Mouse (Mus musculus) ES-E14 (cell line): ENCODE measurements around the gene Itpk1.

Experiments
- CHD2 ChIP-seq: IDR thresholded peaks from 2 replicates; pipeline ENCODE4 v1.6.1; 2014; ENCODE audit warnings: mild to moderate bottlenecking, low read depth, low read length, inconsistent platforms
- HCFC1 ChIP-seq: IDR thresholded peaks from 2 replicates; pipeline ENCODE4 v1.6.1; 2012; ENCODE audit warnings: low read length, inconsistent platforms, borderline replicate concordance; ENCODE audit not compliant: insufficient read depth
- MAFK ChIP-seq: IDR thresholded peaks from 2 replicates; pipeline ENCODE4 v1.6.1; 2014; ENCODE audit warnings: mild to moderate bottlenecking, low read depth, low read length, inconsistent platforms; ENCODE audit not compliant: insufficient read depth

- TF ChIP-seq HCFC1 (no peak), MAFK (no peak), CHD2 (no peak)
Measured at GRCm38 (mm10) chr12:102601847-102602246, 102.9 kb downstream of the Itpk1 start.
